Mouse (Mus musculus) limb, embryonic 13.5 days (tissue): Measurements from ENCODE around the gene Patj. TPM values are rescaled to one million over a fixed set of nuclear protein-coding genes. Genes with fewer than 3 reads are reported as not detected.

Experiments
- ATAC-seq: fragments of 200-750 bp; cut with Nextera tagmentation; 2 replicates; pipeline ENCODE4 v1.8.0; 2017; ENCODE audit warnings: low read depth, moderate number of reproducible peaks, moderate TSS enrichment; ENCODE audit not compliant: low FRiP score
- H3K27ac ChIP-seq: fragments of 300-500 bp; sonication (generic); 2 replicates; pipeline ENCODE4 v1.5.1; 2015; ENCODE audit warnings: inconsistent platforms, mild to moderate bottlenecking, moderate library complexity
- H3K27me3 ChIP-seq: fragments of 300-500 bp; sonication (generic); 2 replicates; pipeline ENCODE4 v1.6.1; 2015; ENCODE audit warnings: mild to moderate bottlenecking, inconsistent platforms
- H3K36me3 ChIP-seq: fragments of 300-500 bp; sonication (generic); 2 replicates; pipeline ENCODE4 v1.6.1; 2015; ENCODE audit warnings: inconsistent platforms, mild to moderate bottlenecking, moderate library complexity
- H3K4me1 ChIP-seq: fragments of 300-500 bp; sonication (generic); 2 replicates; pipeline ENCODE4 v1.6.1; 2015; ENCODE audit warnings: inconsistent platforms
- H3K4me2 ChIP-seq: fragments of 300-500 bp; sonication (generic); replicated peaks from 2 replicates; pipeline ENCODE4 v1.6.1; 2015; ENCODE audit warnings: inconsistent platforms, mild to moderate bottlenecking, moderate library complexity
- H3K4me3 ChIP-seq: fragments of 300-500 bp; sonication (generic); 2 replicates; pipeline ENCODE4 v1.5.1; 2015; ENCODE audit warnings: moderate library complexity, mild to moderate bottlenecking, inconsistent platforms
- H3K9ac ChIP-seq: fragments of 300-500 bp; sonication (generic); 2 replicates; pipeline ENCODE4 v1.6.1; 2015; ENCODE audit warnings: mild to moderate bottlenecking, inconsistent platforms
- H3K9me3 ChIP-seq: fragments of 300-500 bp; sonication (generic); 2 replicates; pipeline ENCODE4 v1.6.1; 2016; ENCODE audit warnings: inconsistent platforms
- WGBS: fragments of 180-500 bp; shearing (Covaris S2); methylation state at CpG from one replicate; pipeline ENCODE4 v1.1.7; 2015; 5-methylcytosine and 5-hydroxymethylcytosine counted together
- polyA plus RNA-seq: library from polyadenylated mRNA; unstranded; fragments of >200 nt; fragmentation: Nextera tagmentation; extraction: Ambion mirVana; gene quantifications from 2 replicates; pipeline ENCODE4 v1.2.1, GENCODE M21; 2015

Patj gene
- polyA plus RNA-seq, 1 experiment from 2014 or later: 19.0 TPM

- no peak overlapping the region for H3K9ac ChIP-seq
- H3K4me1 ChIP-seq: peaks cover 6% of the 10 kb centered on the region
- H3K9me3 ChIP-seq: no peaks in the 10 kb centered on the region
- ATAC-seq: no peak
- H3K4me3 ChIP-seq: no peak overlapping the region
- no peak overlapping the region for H3K4me2 ChIP-seq
- H3K36me3 ChIP-seq: 0 out of 2 replicates have a peak, but pooled peaks cover 3% of the 10 kb centered on the region
- no peak overlapping the region for H3K27ac ChIP-seq
- no peaks in the 10 kb centered on the region for H3K27me3 ChIP-seq
- 87% methylated on average over 8 of the region's 8 CpGs for WGBS
Measured at GRCm38 (mm10) chr4:98638731-98639130, 243.1 kb downstream of the Patj start.

DNA sequence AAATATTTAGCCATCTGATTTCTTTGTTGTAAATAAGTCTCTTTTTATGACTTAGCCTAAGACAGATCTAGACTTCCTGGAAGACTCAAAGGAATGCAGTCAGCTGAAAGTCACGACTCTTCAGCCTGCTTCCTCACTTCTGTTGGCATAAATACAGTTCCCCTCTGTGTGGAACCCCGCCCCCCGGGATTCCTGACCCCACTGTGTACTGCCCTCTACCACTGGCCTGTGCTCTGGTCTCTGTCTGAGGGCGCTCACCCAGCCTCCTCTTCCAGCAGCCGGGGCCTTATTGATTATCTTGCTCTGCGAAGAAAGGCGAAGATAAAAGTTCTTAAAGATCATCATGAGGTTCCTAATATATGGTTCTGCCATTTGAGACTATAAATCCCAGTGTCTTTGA is 258.1 kb downstream of the Patj start:
- H3K9me3 ChIP-seq: no peaks in the 10 kb centered on the region
- peaks cover 9% of the 10 kb centered on the region; the same call in 1 of the 2 replicates for H3K36me3 ChIP-seq
- no peak for ATAC-seq
- H3K4me2 ChIP-seq: no peak overlapping the region
- H3K9ac ChIP-seq: no peak overlapping the region
- H3K27ac ChIP-seq: no peak overlapping the region
- H3K4me1 ChIP-seq: peaks cover 41% of the 10 kb centered on the region
- 46% methylated on average over 7 of the region's 7 CpGs for WGBS
- no peak overlapping the region for H3K4me3 ChIP-seq
- H3K27me3 ChIP-seq: no peaks in the 10 kb centered on the region

GRCm38 (mm10) chr4:98654419-98654821 is 258.8 kb downstream of the Patj start:
- Histone ChIP-seq H3K4me3 (no peak overlapping the region), H3K9me3 (no peaks in the 10 kb centered on the region), H3K27ac (no peak overlapping the region), H3K9ac (no peak overlapping the region), H3K36me3 (peaks cover 9% of the 10 kb centered on the region; the same call in 1 of the 2 replicates), H3K4me2 (no peak overlapping the region), H3K27me3 (no peaks in the 10 kb centered on the region), H3K4me1 (peaks cover 43% of the 10 kb centered on the region)
- 20% methylated on average over 2 of the region's 2 CpGs for WGBS
- ATAC-seq: peak; percentile 21; the same call in 1 of the 2 replicates

DNA sequence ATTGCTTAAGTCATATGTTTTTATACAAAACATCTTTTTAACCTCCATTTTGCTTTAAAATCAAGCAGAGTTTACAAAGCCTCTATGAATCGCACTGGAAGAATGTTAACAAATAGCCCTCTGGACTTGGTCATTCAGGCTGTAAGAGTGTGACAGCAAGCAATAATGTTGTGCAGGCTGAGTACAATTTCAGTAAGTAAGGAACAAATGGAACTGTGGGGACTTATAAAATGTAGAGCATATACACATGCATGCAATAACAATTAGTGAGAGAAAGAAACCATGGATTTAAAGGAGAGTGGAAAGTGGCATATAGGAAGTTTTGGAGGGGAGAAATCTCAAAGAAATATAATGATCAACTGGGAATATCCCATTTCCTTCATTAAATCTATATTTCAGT is 261.2 kb downstream of the Patj start:
- H3K4me3 ChIP-seq: no peak overlapping the region
- no peak overlapping the region for H3K9ac ChIP-seq
- 45% methylated on average over 1 of the region's 1 CpGs for WGBS
- no peaks in the 10 kb centered on the region for H3K9me3 ChIP-seq
- H3K4me2 ChIP-seq: no peak overlapping the region
- H3K4me1 ChIP-seq: peaks cover 56% of the 10 kb centered on the region
- H3K36me3 ChIP-seq: peaks cover 9% of the 10 kb centered on the region; the same call in 1 of the 2 replicates
- H3K27ac ChIP-seq: no peak overlapping the region
- H3K27me3 ChIP-seq: no peaks in the 10 kb centered on the region
- peak; percentile 52; the same call in 1 of the 2 replicates for ATAC-seq

- 22% methylated on average over 2 of the region's 2 CpGs for whole genome bisulfite sequencing
- H3K4me2 ChIP-seq: no peak overlapping the region
- H3K4me3 ChIP-seq: no peak overlapping the region
- peaks cover 9% of the 10 kb centered on the region for H3K36me3 ChIP-seq
- peak; percentile 71; the same call in 1 of the 2 replicates for ATAC-seq
- no peak overlapping the region for H3K9ac ChIP-seq
- peak overlapping the region; percentile 40; the same call in 1 of the 2 replicates for H3K27ac ChIP-seq
- peaks cover 11% of the 10 kb centered on the region for H3K9me3 ChIP-seq
- H3K27me3 ChIP-seq: no peaks in the 10 kb centered on the region
- peaks cover 51% of the 10 kb centered on the region for H3K4me1 ChIP-seq
Measured at GRCm38 (mm10) chr4:98659032-98659431, 263.4 kb downstream of the Patj start.

- ATAC-seq: no peak
- H3K9ac ChIP-seq: no peak overlapping the region
- H3K4me3 ChIP-seq: no peak overlapping the region
- H3K4me1 ChIP-seq: peaks cover 39% of the 10 kb centered on the region
- peaks cover 9% of the 10 kb centered on the region for H3K36me3 ChIP-seq
- no peak overlapping the region for H3K4me2 ChIP-seq
- 0 out of 2 replicates have a peak overlapping the region, but pooled peaks have one; percentile 49 for H3K27ac ChIP-seq
- 55% methylated on average over 2 of the region's 2 CpGs for WGBS
- peaks cover 11% of the 10 kb centered on the region for H3K9me3 ChIP-seq
- no peaks in the 10 kb centered on the region for H3K27me3 ChIP-seq
Measured at GRCm38 (mm10) chr4:98660534-98660933, 264.9 kb downstream of the Patj start.

GRCm38 (mm10) chr4:98665884-98666283 is 270.3 kb downstream of the Patj start:
- Histone ChIP-seq H3K9me3 (peaks cover 11% of the 10 kb centered on the region), H3K9ac (no peak overlapping the region), H3K4me3 (no peak overlapping the region), H3K27ac (no peak overlapping the region; the same call in 1 of the 2 replicates), H3K4me2 (no peak overlapping the region), H3K36me3 (peaks cover 9% of the 10 kb centered on the region), H3K27me3 (no peaks in the 10 kb centered on the region), H3K4me1 (peaks cover 35% of the 10 kb centered on the region)
- no peak for ATAC-seq
- WGBS: 80% methylated on average over 7 of the region's 7 CpGs

DNA sequence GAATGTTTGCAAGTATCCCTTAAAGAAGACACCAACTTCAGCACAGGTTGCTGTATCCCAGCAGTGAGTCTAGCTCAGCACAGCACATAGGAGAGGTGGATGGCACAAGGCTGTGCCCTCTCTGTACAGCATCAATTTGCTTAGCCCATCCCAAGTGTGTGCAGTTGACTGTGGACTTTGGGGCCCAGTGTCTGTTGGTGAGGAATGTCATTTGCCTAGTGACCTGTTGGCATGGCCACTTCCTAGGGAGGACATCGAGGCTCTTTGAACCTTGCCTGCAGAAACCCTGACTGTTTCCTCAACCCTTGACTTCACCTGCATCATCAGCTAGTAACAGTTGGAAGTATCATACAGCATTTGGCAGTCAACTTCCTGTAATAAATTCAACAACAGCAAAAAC is 270.9 kb downstream of the Patj start:
- peaks cover 35% of the 10 kb centered on the region for H3K4me1 ChIP-seq
- 81% methylated on average over 1 of the region's 1 CpGs for WGBS
- no peak overlapping the region for H3K9ac ChIP-seq

GRCm38 (mm10) chr4:98667009-98667408 is 271.4 kb downstream of the Patj start:
- Histone ChIP-seq H3K4me3 (no peak overlapping the region), H3K9me3 (peaks cover 11% of the 10 kb centered on the region), H3K27ac (peak overlapping the region; percentile 16; the same call in 1 of the 2 replicates), H3K4me2 (no peak overlapping the region), H3K36me3 (peaks cover 9% of the 10 kb centered on the region), H3K27me3 (no peaks in the 10 kb centered on the region), H3K9ac (no peak overlapping the region), H3K4me1 (peaks cover 35% of the 10 kb centered on the region)
- WGBS: 34% methylated on average over 3 of the region's 3 CpGs
- peak; percentile 84; the same call in 1 of the 2 replicates for ATAC-seq

More for the DNA sequence above, 270.9 kb downstream of the Patj start:
- H3K9me3 ChIP-seq: peaks cover 11% of the 10 kb centered on the region
- H3K36me3 ChIP-seq: peaks cover 9% of the 10 kb centered on the region
- no peak for ATAC-seq
- H3K4me3 ChIP-seq: no peak overlapping the region
- no peak overlapping the region for H3K4me2 ChIP-seq
- H3K27me3 ChIP-seq: no peaks in the 10 kb centered on the region
- peak overlapping the region; percentile 58; the same call in 1 of the 2 replicates for H3K27ac ChIP-seq

DNA sequence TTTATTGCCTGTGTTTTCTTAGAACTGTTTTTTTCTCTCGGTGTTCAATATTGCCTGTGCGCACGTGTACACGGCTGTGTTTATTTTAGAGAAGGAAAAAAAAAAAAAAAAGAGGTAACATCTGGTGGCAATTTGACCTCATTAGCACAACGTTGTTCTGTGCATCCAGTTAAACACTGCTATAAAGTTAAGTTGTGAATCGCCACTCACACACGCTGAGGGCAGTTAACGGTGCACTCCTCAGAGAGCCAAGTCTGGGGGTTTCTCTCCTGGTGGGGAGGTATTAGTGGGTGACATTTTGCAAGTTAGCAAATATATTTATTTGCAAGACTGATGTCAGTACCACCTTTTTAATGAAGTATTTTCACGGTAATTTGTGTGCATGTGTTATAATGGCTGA is 281.9 kb downstream of the Patj start:
- Histone ChIP-seq H3K27me3 (no peaks in the 10 kb centered on the region; the same call in 1 of the 2 replicates), H3K4me2 (peak overlapping the region; percentile 25), H3K27ac (peak overlapping the region; percentile 65; the same call in 1 of the 2 replicates), H3K36me3 (no peaks in the 10 kb centered on the region), H3K9me3 (no peaks in the 10 kb centered on the region), H3K9ac (no peak overlapping the region), H3K4me3 (no peak overlapping the region), H3K4me1 (peaks cover 26% of the 10 kb centered on the region)
- 18% methylated on average over 9 of the region's 9 CpGs for WGBS
- peak; percentile 92 for ATAC-seq

DNA sequence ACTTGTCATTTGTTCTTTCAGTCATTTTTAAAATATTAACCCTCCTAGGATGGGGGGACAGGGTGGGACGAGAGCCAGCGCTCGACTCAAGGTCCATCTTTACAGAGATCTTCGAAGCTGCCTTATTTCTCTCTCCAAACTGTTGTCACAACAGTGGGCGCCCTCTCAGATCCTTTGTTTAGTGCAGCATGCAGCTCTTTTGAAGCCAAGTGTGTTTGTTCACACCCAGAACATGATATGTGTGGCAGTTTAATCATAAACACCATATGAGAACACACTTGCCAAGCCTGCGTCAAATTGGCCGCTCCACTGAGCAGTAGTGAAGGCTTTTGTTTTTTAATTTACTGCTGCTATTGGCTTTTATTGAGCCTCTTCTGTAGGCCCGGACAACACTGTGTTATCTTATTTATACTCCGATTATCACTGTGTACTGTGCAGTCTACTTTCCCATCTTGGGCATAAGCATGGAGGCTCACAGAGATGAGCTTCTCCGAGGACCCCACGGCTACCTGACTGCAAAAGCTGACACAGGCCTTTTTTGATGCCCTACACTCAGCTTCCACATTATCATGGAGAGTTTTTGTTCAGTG is 291.2 kb downstream of the Patj start:
- no peak for ATAC-seq
- H3K9me3 ChIP-seq: peaks cover 7% of the 10 kb centered on the region; the same call in 1 of the 2 replicates
- H3K27me3 ChIP-seq: no peaks in the 10 kb centered on the region
- H3K36me3 ChIP-seq: peaks cover 25% of the 10 kb centered on the region
- no peaks in the 10 kb centered on the region for H3K4me1 ChIP-seq
- no peak overlapping the region for H3K4me3 ChIP-seq
- WGBS: 86% methylated on average over 11 of the region's 11 CpGs
- no peak overlapping the region for H3K27ac ChIP-seq
- no peak overlapping the region for H3K4me2 ChIP-seq
- H3K9ac ChIP-seq: no peak overlapping the region

GRCm38 (mm10) chr4:98688116-98688515 is 292.5 kb downstream of the Patj start:
- H3K4me1 ChIP-seq: no peaks in the 10 kb centered on the region
- no peak overlapping the region for H3K27ac ChIP-seq
- ATAC-seq: no peak
- 84% methylated on average over 11 of the region's 11 CpGs for WGBS
- no peaks in the 10 kb centered on the region for H3K27me3 ChIP-seq
- peaks cover 25% of the 10 kb centered on the region for H3K36me3 ChIP-seq
- peaks cover 7% of the 10 kb centered on the region; the same call in 1 of the 2 replicates for H3K9me3 ChIP-seq
- no peak overlapping the region for H3K9ac ChIP-seq
- H3K4me2 ChIP-seq: no peak overlapping the region
- H3K4me3 ChIP-seq: no peak overlapping the region
